Mouse (Mus musculus) limb, embryonic 11.5 days (tissue): ENCODE measurements around the gene Tubgcp4. TPM values are rescaled to one million over a fixed set of nuclear protein-coding genes. Genes with fewer than 3 reads are reported as not detected.
A peak's percentile ranks its signal among the peaks of the same experiment; 100 is the strongest.

Experiments
- ATAC-seq: fragments of 200-750 bp; cut with Nextera tagmentation; 2 replicates; pipeline ENCODE4 v1.8.0; 2017; ENCODE audit warnings: low read depth; ENCODE audit not compliant: insufficient number of reproducible peaks, low FRiP score, low TSS enrichment
- DNase-seq: peaks from one replicate; pipeline ENCODE4 v3.0.0-alpha.2; 2015; ENCODE audit warnings: low spot score
- H3K27ac ChIP-seq: fragments of 300-500 bp; sonication (generic); replicated peaks from 2 replicates; pipeline ENCODE4 v1.5.1; 2014; ENCODE audit warnings: low read depth, mild to moderate bottlenecking, low read length
- H3K27me3 ChIP-seq: fragments of 300-500 bp; sonication (generic); 2 replicates; pipeline ENCODE4 v1.6.1; 2014; ENCODE audit warnings: mild to moderate bottlenecking, low read length, mixed read lengths; ENCODE audit not compliant: control insufficient read depth, insufficient read depth
- H3K36me3 ChIP-seq: fragments of 300-500 bp; sonication (generic); 2 replicates; pipeline ENCODE4 v1.6.1; 2014; ENCODE audit warnings: mild to moderate bottlenecking, low read length, moderate library complexity, mixed read lengths; ENCODE audit not compliant: control insufficient read depth, insufficient read depth
- H3K4me1 ChIP-seq: fragments of 300-500 bp; sonication (generic); 2 replicates; pipeline ENCODE4 v1.6.1; 2014; ENCODE audit warnings: low read length, mixed read lengths; ENCODE audit not compliant: control insufficient read depth, insufficient read depth
- H3K4me2 ChIP-seq: fragments of 300-500 bp; sonication (generic); 2 replicates; pipeline ENCODE4 v1.6.1; 2014; ENCODE audit warnings: low read depth, mild to moderate bottlenecking, moderate library complexity; ENCODE audit not compliant: severe bottlenecking
- H3K4me3 ChIP-seq: fragments of 300-500 bp; sonication (generic); 2 replicates; pipeline ENCODE4 v1.5.1; 2014; ENCODE audit warnings: low read depth, low read length
- H3K9ac ChIP-seq: fragments of 300-500 bp; sonication (generic); 2 replicates; pipeline ENCODE4 v1.6.1; 2014; ENCODE audit warnings: mild to moderate bottlenecking, low read length
- H3K9me3 ChIP-seq: fragments of 300-500 bp; sonication (generic); 2 replicates; pipeline ENCODE4 v1.6.1; 2016; ENCODE audit warnings: low read length; ENCODE audit not compliant: control insufficient read depth
- WGBS: fragments of 180-500 bp; shearing (Covaris S2); extraction: QIAGEN DNeasy Blood & Tissue Kit; methylation state at CpG from one replicate; pipeline ENCODE4 v1.1.7; 2014; 5-methylcytosine and 5-hydroxymethylcytosine counted together
- polyA plus RNA-seq: library from polyadenylated mRNA; unstranded; fragments of >200 nt; fragmentation: Nextera tagmentation; extraction: Ambion mirVana; gene quantifications from 2 replicates; pipeline ENCODE4 v1.2.1, GENCODE M21; 2014

Tubgcp4 gene
- polyA plus RNA-seq, 1 experiment from 2014 or later = 67.2 TPM

GRCm38 (mm10) chr2:121140018-121140882 lies 30.2 kb upstream of the Tubgcp4 start, which contains the start of the genes Adal and Lcmt2:
TSS of gene Adal (plus strand) at chr2:121140428.
TSS of gene Lcmt2 (minus strand) at chr2:121140653.
- under 1% methylated on average over 87 of the region's 87 CpGs for WGBS
- Histone ChIP-seq H3K4me3 (peak within 1 kb of the TSS; percentile 60), H3K9me3 (peaks cover 6% of the 10 kb centered on the region), H3K9ac (peak within 1 kb of the TSS; percentile 84), H3K27me3 (no peaks in the 10 kb centered on the region), H3K36me3 (peaks cover 10% of the 10 kb centered on the region; the same call in 1 of the 2 replicates), H3K4me2 (peak within 1 kb of the TSS; percentile 84), H3K4me1 (peaks cover 5% of the 10 kb centered on the region), H3K27ac (peak within 1 kb of the TSS; percentile 95)
- ATAC-seq (peak; percentile 89), DNase-seq (peak; percentile 90)

GRCm38 (mm10) chr2:121141216-121142035 lies 29.0 kb upstream of the Tubgcp4 start:
- H3K36me3 ChIP-seq = peaks cover 10% of the 10 kb centered on the region; the same call in 1 of the 2 replicates
- H3K9me3 ChIP-seq = peaks cover 6% of the 10 kb centered on the region
- DNase-seq = no peak
- H3K9ac ChIP-seq = peak overlapping the region; percentile 72
- no peak for ATAC-seq
- H3K27me3 ChIP-seq = no peaks in the 10 kb centered on the region
- peaks cover 5% of the 10 kb centered on the region for H3K4me1 ChIP-seq
- WGBS = 77% methylated on average over 16 of the region's 16 CpGs
- peak overlapping the region; percentile 95; the same call in 1 of the 2 replicates for H3K27ac ChIP-seq
- peak overlapping the region; percentile 60 for H3K4me3 ChIP-seq
- peak overlapping the region; percentile 84 for H3K4me2 ChIP-seq

- Histone ChIP-seq H3K4me2 (no peak overlapping the region), H3K4me1 (peaks cover 5% of the 10 kb centered on the region), H3K36me3 (peaks cover 10% of the 10 kb centered on the region; the same call in 1 of the 2 replicates), H3K9me3 (peaks cover 6% of the 10 kb centered on the region), H3K27me3 (no peaks in the 10 kb centered on the region), H3K9ac (no peak overlapping the region), H3K4me3 (no peak overlapping the region), H3K27ac (no peak overlapping the region)
- ATAC-seq = no peak
- 83% methylated on average over 2 of the region's 2 CpGs for WGBS
- no peak for DNase-seq
Observed at GRCm38 (mm10) chr2:121142415-121142814, 28.0 kb upstream of the Tubgcp4 start.

GRCm38 (mm10) chr2:121149679-121150078 lies 20.8 kb upstream of the Tubgcp4 start:
- Histone ChIP-seq H3K9me3 (no peaks in the 10 kb centered on the region), H3K4me1 (no peaks in the 10 kb centered on the region), H3K36me3 (peaks cover 2% of the 10 kb centered on the region; the same call in 1 of the 2 replicates), H3K4me3 (no peak overlapping the region), H3K9ac (no peak overlapping the region), H3K27ac (no peak overlapping the region), H3K27me3 (no peaks in the 10 kb centered on the region), H3K4me2 (no peak overlapping the region)
- ATAC-seq = no peak
- no peak for DNase-seq
- 88% methylated on average over 5 of the region's 5 CpGs for WGBS

GRCm38 (mm10) chr2:121153100-121153499 lies 17.4 kb upstream of the Tubgcp4 start:
- Histone ChIP-seq H3K4me2 (no peak overlapping the region), H3K9ac (no peak overlapping the region), H3K36me3 (peaks cover 2% of the 10 kb centered on the region; the same call in 1 of the 2 replicates), H3K9me3 (no peaks in the 10 kb centered on the region), H3K27ac (no peak overlapping the region), H3K27me3 (no peaks in the 10 kb centered on the region), H3K4me3 (no peak overlapping the region), H3K4me1 (no peaks in the 10 kb centered on the region)
- WGBS = 83% methylated on average over 3 of the region's 3 CpGs
- ATAC-seq = no peak
- no peak for DNase-seq

- Histone ChIP-seq H3K36me3 (no peaks in the 10 kb centered on the region; the same call in 1 of the 2 replicates), H3K9me3 (no peaks in the 10 kb centered on the region), H3K4me1 (peaks cover 14% of the 10 kb centered on the region), H3K27ac (no peak overlapping the region), H3K4me3 (peak overlapping the region; percentile 86), H3K4me2 (peak overlapping the region; percentile 89; the same call in 1 of the 2 replicates), H3K9ac (no peak overlapping the region; the same call in 1 of the 2 replicates), H3K27me3 (no peaks in the 10 kb centered on the region)
- no peak for DNase-seq
- ATAC-seq = no peak
- WGBS = 43% methylated on average over 4 of the region's 4 CpGs
Observed at GRCm38 (mm10) chr2:121169173-121169572, 1.3 kb upstream of the Tubgcp4 start.

- Histone ChIP-seq H3K27me3 (no peaks in the 10 kb centered on the region), H3K4me1 (peaks cover 14% of the 10 kb centered on the region), H3K36me3 (no peaks in the 10 kb centered on the region; the same call in 1 of the 2 replicates), H3K27ac (no peak overlapping the region), H3K4me2 (peak overlapping the region; percentile 89), H3K4me3 (peak overlapping the region; percentile 86), H3K9ac (peak overlapping the region; percentile 81), H3K9me3 (no peaks in the 10 kb centered on the region)
- ATAC-seq (no peak), DNase-seq (peak; percentile 43)
- WGBS = 10% methylated on average over 9 of the region's 9 CpGs
Observed at GRCm38 (mm10) chr2:121169902-121170301, 552 bp upstream of the Tubgcp4 start.
